Mouse (Mus musculus) cerebellum, adult 2 months (tissue): ENCODE data around the gene Tgds.

Experiments
- CTCF ChIP-seq: fragments of 200-500 bp; IDR thresholded peaks from 2 replicates; pipeline ENCODE4 v1.5.1; 2011; ENCODE audit warnings: low read depth, mild to moderate bottlenecking, control low read depth, low read length, moderate library complexity, borderline replicate concordance; ENCODE audit not compliant: insufficient read depth
- POLR2A ChIP-seq: fragments of 200-500 bp; IDR thresholded peaks from 2 replicates; pipeline ENCODE4 v1.6.1; 2011; ENCODE audit warnings: low read length, control low read depth, borderline replicate concordance; ENCODE audit not compliant: insufficient read depth

- no peak for TF ChIP-seq CTCF
- TF ChIP-seq POLR2A: no peak
These were observed 34.3 kb downstream of the Tgds start for GRCm38 (mm10) chr14:118098265-118098664.
